ENCODE assay signal across 7 mouse cellular contexts in the genomic region with DNA sequence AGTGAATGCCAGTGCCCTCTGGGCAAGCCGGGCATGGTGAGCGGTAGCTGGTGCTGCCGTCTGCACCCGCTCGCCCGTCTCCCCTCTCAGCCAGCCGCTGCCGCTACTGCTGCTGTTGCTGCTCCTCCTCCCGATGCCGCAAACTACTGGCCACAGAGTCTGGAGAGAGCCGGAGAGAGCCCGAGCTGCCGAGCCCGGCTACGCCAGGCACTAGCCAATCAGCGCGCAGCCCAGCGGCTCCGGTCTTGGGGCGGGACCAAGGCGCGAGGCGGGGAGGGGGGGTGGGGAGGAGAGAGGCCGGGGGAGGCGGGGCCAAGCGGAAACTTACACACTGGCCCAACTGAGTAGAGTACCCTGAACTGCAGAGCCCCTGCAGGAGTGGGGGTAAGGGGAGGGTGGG. TPM values are rescaled to one million over a fixed set of nuclear protein-coding genes. Genes with fewer than 3 reads are reported as not detected.
DNase-seq lines count a peak whose midpoint lies in the region; ATAC-seq and TF ChIP-seq lines count a peak whose summit lies in the region.

Gene Pcdh19, minus strand, starts transcription at position 148 of the 400 bp plus-strand sequence.

- H3K4me2 ChIP-seq in hindbrain, embryonic 15.5 days, result peak within 1 kb of the TSS; percentile 80

- 0 out of 2 replicates have a peak, but pooled peaks cover 2% of the 10 kb centered on the region for H3K4me1 ChIP-seq in hindbrain, embryonic 15.5 days (replicated peaks)

- no peaks in the 10 kb centered on the region for H3K9me3 ChIP-seq in hindbrain, embryonic 15.5 days

- H3K36me3 ChIP-seq in hindbrain, embryonic 15.5 days, result no peaks in the 10 kb centered on the region

- peak within 1 kb of the TSS; percentile 82 for H3K27ac ChIP-seq in gastrocnemius, adult 2 months
- peak within 1 kb of the TSS; percentile 80 for H3K27ac ChIP-seq in hindbrain, embryonic 15.5 days (replicated peaks)

- DNase-seq in adrenal gland, adult 2 months, result peak; percentile 90
- peak; percentile 49 to 66 for DNase-seq in cerebellum, postnatal 36 days
- peak; percentile 89 for DNase-seq in gastrocnemius, adult 2 months
- DNase-seq in left cerebral cortex, adult 8-10 months (ENCODE audit: low spot score in 2 of 2), result peak; percentile 59 to 62
- peak; percentile 67 to 73 for DNase-seq in right cerebral cortex, postnatal 36 days (ENCODE audit: low spot score in 2 of 2)

- 16% methylated on average over 11 of the region's 26 CpGs for WGBS in hindbrain, embryonic 15.5 days

- ATAC-seq in hindbrain, embryonic 15.5 days (ENCODE audit: low FRiP score, low read depth), result peak; percentile 93
- peak; percentile 65 for ATAC-seq in megakaryocyte, adult 5-6 weeks (ENCODE audit: poor library complexity, severe bottlenecking)

- peak within 1 kb of the TSS; percentile 79 for H3K4me3 ChIP-seq in gastrocnemius, adult 2 months
- peak within 1 kb of the TSS; percentile 66 for H3K4me3 ChIP-seq in hindbrain, embryonic 15.5 days

- intact Hi-C loops in gastrocnemius, adult 2 months (cut with DNase I), result no loop called here

- peak within 1 kb of the TSS; percentile 58 for H3K9ac ChIP-seq in hindbrain, embryonic 15.5 days

- no peaks in the 10 kb centered on the region for H3K27me3 ChIP-seq in hindbrain, embryonic 15.5 days

- TF ChIP-seq CTCF in gastrocnemius, adult 2 months (IDR thresholded peaks at IDR 0.05), result no peak

RNA-seq across cellular contexts. Expression of gene Pcdh19, which starts in this region (rescaled TPM):
- total RNA-seq in adrenal gland, adult 2 months (2021), result 1 to 10 TPM; 6.1 to 8.0 TPM
- polyA plus RNA-seq in adrenal gland, adult 2 months (2012; rRNA removed), result 1.2 and 1.6 TPM in 2 replicates
- 1 to 10 TPM; 3.1 to 4.4 TPM for total RNA-seq in gastrocnemius, adult 2 months (2021)
- 17.0 and 17.3 TPM in 2 replicates for polyA plus RNA-seq in hindbrain, embryonic 15.5 days (2015; fragmentation: Nextera tagmentation; extraction: Ambion mirVana)
- 10 to 100 TPM; 24.8 to 35.4 (median 25.8) TPM for total RNA-seq in left cerebral cortex, adult 8-10 months (2022)
- 0.02 TPM in 1 of 2 replicates, not detected in the other for total RNA-seq in megakaryocyte, adult 5-6 weeks (2015)
- 0.08 TPM in 1 of 2 replicates, not detected in the other for total RNA-seq in megakaryocyte, adult 5-6 weeks (2017)

Comparison
In these comparisons a context has a peak if more than half of its experiments do, and no peak if none do; other contexts are left out.
1. Peak in every context shown above with its lines: DNase-seq, ATAC-seq, H3K4me3 ChIP-seq and H3K27ac ChIP-seq.
2. Peak in ATAC-seq in megakaryocyte, adult 5-6 weeks; RNA of the gene not detected or under 1 TPM.